Mouse (Mus musculus) gastrocnemius, adult 18-20 months (tissue): ENCODE data around the gene Aoc1. TPM values are rescaled to one million over a fixed set of nuclear protein-coding genes. Genes with fewer than 3 reads are reported as not detected.

ENCODE experiments used
- DNase-seq: peaks from one replicate; pipeline ENCODE4 v3.0.0; 2021; ENCODE audit warnings: low spot score
- total RNA-seq, 2 experiments: library from RNA; stranded (reverse); gene quantifications; 2 replicates each; pipeline ENCODE4 v1.2.3; 2021

Aoc1 gene
- total RNA-seq, 2 experiments from 2014 or later: not detected

DNA sequence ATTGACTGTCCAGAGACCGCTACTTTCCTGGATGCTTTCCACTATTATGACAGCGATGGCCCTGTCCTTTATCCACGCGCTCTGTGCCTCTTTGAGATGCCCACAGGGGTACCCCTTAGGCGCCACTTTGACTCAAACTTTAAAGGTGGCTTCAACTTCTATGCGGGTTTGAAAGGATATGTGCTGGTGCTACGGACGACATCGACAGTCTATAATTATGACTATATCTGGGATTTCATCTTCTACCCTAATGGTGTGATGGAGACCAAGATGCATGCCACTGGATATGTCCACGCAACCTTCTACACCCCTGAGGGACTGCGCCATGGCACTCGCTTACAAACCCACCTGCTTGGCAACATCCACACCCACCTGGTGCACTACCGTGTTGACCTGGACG, 33.7 kb downstream of the Aoc1 start:
- no peak for DNase-seq

DNA sequence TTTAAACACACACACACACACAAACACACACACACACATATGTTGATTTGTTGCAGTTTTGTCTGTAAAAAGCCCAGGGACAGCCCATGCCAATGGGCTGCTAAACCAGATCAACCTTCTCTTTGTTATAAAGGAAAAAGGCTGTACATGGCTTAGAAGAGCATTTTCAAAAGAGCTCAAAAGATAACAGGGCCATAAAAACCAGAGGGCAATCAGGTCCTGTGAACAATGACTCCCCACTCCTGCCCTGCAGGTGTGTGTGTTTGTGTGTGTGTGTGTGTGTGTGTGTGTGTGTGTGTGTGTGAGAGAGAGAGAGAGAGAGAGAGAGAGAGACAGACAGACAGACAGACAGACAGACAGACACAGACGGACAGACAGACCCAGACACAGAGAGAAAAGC, 36.5 kb downstream of the Aoc1 start:
- DNase-seq: no peak

DNA sequence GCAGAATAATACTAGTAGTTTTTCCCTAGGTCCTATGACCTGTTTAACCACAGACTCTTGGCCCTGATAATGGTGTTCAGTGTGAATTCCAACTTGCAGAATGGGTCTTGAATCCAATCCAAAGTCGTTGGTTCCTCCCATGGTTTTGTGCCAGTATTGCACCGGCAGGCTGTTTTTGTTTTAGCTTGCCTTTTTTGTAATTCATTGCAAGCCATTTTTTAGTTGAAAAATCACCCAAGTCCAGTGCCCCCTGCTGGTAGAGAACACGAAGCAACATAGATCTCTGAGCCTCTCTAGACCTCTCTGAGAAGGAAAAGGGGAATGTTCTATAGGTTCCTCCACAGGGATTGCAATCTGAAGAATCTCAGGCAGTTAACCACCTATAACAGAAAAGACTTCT, 39.3 kb downstream of the Aoc1 start:
- DNase-seq: peak; percentile 5

DNA sequence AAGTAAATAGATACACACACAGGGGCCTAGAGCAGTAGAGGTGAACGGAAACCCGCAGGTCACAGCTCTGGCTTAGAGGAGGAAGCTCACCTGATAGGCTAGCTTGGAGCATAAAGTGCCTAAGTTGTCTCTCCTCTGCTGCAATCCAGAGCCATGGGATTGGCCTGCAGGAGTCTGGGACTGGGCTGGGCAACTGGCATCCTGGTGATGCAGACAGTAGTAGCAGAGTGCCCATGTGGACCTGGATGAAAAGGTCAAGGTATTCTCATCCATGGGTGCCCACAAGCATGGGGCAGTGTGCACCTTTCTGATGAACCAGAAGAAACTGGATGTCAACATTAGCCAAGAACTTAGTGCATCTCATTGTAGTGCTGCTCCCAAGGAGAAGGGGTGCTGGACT, 40.9 kb downstream of the Aoc1 start:
- DNase-seq: no peak

DNA sequence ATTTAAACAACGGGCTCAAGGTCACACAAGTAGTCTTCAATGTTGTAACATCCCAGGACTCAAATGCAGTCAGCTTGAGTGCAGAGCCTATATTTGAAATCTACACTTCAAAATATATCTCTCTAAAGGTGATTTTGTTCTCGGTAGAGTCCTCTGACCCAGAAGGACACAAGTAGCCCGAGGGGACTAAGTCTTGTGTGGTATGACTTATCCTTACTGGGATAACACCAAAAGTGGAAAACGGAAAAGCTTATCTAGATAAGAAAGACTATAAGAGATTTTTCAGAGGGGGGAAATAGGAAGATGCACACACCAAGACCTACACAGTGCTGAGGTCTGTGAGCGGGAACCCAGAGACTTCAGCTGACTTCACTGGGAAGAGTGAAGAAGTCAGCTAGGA, 56.9 kb downstream of the Aoc1 start, which contains the start of gene 1600015I10Rik:
TSS of gene 1600015I10Rik (plus strand) at position 301 of the 400 bp plus-strand sequence.
- DNase-seq: no peak

DNA sequence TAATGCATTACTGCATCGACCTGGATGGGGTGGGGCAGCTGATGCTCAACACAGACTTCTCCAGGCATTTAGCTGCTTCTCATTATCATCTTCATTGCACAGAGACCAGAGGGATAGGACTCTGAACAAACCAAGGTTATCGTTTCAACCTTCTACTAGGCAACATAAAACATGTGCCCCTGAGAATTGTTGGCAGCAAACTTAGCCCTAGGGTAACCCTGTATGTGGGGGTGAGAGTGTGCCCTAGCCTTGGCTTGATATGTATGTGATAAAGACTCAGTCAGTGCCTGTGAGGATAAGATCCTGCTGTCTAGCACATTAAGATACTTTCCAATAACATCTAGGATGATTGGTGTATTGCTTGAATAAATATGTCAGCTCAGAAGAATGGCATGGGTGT, 76.9 kb downstream of the Aoc1 start:
- no peak for DNase-seq

DNA sequence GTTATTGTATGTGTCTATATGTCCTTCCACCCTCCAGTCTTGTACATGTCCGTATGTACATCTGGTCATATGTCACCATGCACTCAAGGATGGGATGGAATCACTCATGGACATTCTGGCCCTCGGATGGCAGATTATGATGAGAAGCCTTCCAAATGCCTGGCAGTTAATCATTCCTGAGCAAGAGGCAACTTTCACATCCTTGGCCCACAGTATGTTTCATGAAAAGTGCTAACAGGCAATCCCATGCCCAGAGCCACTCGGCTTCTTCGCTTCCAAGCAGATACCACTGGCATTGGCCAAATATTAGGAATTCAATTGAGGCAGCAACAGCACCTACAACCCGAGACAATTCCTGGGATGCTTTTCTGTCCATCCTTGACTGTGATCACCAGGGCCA, 78.0 kb downstream of the Aoc1 start:
- no peak for DNase-seq

DNA sequence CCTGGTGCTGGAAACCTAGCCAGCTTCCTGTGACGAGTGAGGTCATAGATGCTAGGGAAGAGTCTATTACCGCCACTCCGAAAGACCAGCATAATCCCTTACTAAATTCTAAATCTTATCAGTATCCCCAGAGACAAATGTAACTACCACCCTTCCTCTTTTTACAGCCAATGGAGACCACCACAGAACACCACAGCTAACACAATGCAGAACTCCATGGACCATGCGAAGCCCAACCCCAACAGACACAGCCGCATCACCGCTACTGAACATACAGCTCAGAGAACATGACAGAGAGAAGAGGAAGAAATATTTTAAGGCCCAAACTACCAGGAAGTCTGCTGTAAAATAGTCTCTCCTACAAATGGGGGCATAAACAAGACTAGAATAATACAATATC, 78.9 kb downstream of the Aoc1 start:
- no peak for DNase-seq

DNA sequence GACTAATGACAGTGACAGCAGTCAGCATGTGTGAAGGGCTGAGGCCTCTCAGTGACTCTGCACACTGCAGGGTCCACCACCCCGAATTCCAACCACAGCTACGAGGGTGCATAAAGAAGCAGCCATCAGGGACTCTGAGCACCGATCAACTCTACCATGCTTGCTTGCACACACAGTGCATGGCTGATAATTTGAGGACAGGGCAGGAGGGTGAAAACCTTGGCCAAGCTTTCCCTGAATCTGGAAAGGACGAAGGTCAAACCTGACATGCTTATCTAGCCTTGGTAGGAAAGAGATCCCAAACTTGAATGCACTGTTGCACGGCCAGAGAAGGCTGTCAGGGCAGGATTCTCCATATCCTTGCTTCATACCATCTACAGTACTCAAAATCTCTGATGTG, 80.5 kb downstream of the Aoc1 start:
- no peak for DNase-seq

DNA sequence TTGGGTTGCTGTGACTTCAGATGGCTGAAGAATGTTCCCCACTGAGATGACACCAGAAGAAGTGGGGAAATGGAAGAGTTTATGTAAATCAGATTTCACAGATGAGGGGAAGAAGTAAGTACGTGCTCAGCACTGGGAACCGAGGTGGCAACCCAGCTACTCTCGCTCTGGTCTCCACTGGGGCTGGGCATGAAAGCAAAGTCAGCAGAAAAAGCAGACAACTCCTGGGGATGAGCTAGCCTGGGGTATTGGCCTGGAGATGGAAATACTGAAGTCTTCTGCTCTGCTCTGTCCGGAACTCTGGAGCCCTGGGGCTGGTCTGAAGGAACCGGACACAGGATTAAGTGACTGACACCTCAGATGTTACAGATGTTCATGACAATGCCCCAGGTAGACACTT, 81.5 kb downstream of the Aoc1 start:
- no peak for DNase-seq

DNA sequence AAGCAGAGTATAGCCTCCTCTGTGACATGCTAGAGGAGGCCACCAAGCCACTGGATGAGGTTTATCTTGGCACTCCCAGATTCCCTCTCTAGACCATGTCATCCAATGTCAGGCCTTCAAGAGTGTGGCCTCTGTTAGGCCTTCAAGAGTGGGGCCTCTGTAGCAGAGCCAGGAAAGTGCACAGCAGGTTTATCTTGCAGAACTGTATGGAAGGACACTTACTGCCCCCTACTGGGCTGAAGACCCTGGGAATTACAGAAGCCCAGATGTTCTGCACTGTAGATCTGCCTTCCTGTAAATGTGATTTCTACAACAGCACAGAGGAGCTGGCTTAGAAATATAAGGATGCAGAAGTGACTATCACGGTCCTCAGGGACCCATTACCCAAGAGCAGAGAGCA, 82.2 kb downstream of the Aoc1 start:
- DNase-seq: peak; percentile 30

DNA sequence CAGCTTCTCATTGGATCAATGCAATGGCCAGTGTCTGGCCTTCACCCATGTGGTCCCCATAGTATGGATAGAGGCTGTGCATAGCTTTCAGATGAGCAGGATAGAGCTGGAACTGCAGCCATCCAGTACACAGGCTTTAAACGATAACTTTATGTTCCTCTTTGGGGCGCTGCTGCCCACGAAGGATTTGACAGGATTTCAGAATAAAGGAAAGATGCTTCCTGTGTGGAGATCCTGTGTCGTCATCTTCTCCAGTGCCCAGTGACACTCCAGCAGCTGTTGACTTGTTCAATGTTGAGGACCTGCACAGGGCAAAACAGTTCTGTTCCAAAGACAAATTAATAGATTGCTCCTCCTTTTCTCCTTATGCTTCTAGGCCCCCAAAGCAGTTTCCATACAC, 84.1 kb downstream of the Aoc1 start:
- no peak for DNase-seq

DNA sequence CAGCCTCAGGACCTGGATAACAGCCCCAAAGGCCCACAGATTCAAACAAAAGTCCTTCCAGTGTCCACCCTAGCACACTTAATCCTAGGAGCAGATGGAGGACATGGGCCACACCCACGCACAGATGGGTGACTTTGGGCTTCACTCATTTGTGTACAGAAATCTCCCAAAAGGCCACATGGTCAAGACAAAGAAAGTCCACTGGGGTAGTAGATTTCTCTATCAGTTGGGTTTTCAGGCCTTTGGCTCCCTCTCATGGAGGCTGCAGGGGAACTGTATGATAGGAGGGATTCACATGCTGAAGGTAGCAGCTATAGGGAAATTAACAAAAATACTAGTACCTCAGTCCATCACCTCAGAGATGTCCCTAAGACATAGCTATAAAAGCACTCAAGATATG, 85.4 kb downstream of the Aoc1 start:
- DNase-seq: no peak

Other genes starting within 250 kb of the Aoc1 start
- under 1 TPM; 0.76 to 0.78 TPM for gene AI854703, start 246.1 kb upstream of the Aoc1 start, total RNA-seq
- 1 to 10 TPM; 1.3 to 2.5 TPM for gene Gimap8, start 225.7 kb upstream of the Aoc1 start, total RNA-seq
- 1 to 10 TPM in 1 of 2 experiments, under 1 TPM in 1; 0.59 to 1.2 TPM for gene Gimap9, start 196.8 kb upstream of the Aoc1 start, total RNA-seq
- gene Gimap4, start 188.3 kb upstream of the Aoc1 start, total RNA-seq: 1 to 10 TPM; 2.4 to 5.8 TPM
- gene Gimap6, start 164.7 kb upstream of the Aoc1 start, total RNA-seq: 10 to 100 TPM in 1 of 2 experiments, 1 to 10 TPM in 1; 7.9 to 12.6 TPM
- gene Gm28053, start 154.3 kb upstream of the Aoc1 start, total RNA-seq: 1 to 10 TPM in 1 of 2 experiments, not detected in 1; 2.7 TPM
- gene Gimap7, start 154.3 kb upstream of the Aoc1 start, total RNA-seq: not detected
- gene Gimap1, start 133.8 kb upstream of the Aoc1 start, total RNA-seq: 1 to 10 TPM; 1.5 to 2.4 TPM
- 1 to 10 TPM in 1 of 2 experiments, under 1 TPM in 1; 0.57 to 1.0 TPM for gene Gimap5, start 126.7 kb upstream of the Aoc1 start, total RNA-seq
- under 1 TPM; 0.09 to 0.28 TPM for gene Gimap3, start 102.0 kb upstream of the Aoc1 start, total RNA-seq
- 1 to 10 TPM; 3.3 to 3.9 TPM for gene Tmem176a, start 32.0 kb upstream of the Aoc1 start, total RNA-seq
- gene Tmem176b, start 31.4 kb upstream of the Aoc1 start, total RNA-seq: 1 to 10 TPM; 7.6 to 8.9 TPM
- gene 1600015I10Rik, start 57.0 kb downstream of the Aoc1 start, total RNA-seq: not detected
- not detected for gene Doxl2, start 102.1 kb downstream of the Aoc1 start, total RNA-seq
- gene Svs1, start 114.0 kb downstream of the Aoc1 start, total RNA-seq: not detected
- gene Gpnmb, start 163.7 kb downstream of the Aoc1 start, total RNA-seq: 1 to 10 TPM; 1.6 to 2.3 TPM
- 10 to 100 TPM; 42.5 to 47.7 TPM for gene Malsu1, start 200.9 kb downstream of the Aoc1 start, total RNA-seq